Mouse (Mus musculus) left cerebral cortex, adult 9 months (tissue): ENCODE measurements at regions not wholly inside any gene's neighbourhood (a gene's known extent, or its start where the extent isn't known, plus 50 kb on each side); places are given as distances from the start of the nearest gene placed in this dataset.
"Not testable (repeated sequence)": the region's sequence is repeated elsewhere in the genome, so short reads cannot be mapped to it uniquely, and the experiment has no call there.

Source experiments
- DNase-seq, 2 experiments: peaks; one replicate each; pipeline ENCODE4 v3.0.0; 2022; ENCODE audit warnings: low spot score in 2 of 2

- DNase-seq: no peak
Observed at GRCm38 (mm10) chr8:126776605-126777469, 168.8 kb downstream of the Tomm20 start.

GRCm38 (mm10) chr8:126775334-126775733 lies 170.3 kb downstream of the Tomm20 start:
- DNase-seq: no peak

- DNase-seq: no peak
Observed at GRCm38 (mm10) chr8:126774816-126775215, 170.8 kb downstream of the Tomm20 start.

DNA sequence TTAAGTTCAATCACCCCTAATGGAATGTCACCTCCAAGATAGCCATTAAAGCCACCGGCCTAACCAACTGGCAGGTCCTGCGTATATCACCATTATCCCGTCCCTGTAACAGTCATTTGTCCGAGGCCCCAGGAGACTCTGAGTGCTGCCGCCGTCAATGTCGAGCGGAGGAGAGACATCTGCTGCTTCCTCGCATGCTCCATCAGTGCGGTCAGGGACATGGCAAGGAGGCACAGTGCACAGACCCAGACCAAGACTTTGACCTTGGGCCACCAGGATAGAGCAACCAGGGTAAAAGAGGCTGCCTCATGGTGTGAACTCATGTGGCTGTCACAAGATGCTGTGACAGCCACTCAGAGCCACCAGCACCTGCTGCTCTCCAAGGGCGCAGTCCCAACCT lies 172.9 kb downstream of the Tomm20 start:
- DNase-seq: no peak

- no peak for DNase-seq
Observed at GRCm38 (mm10) chr8:126772194-126772593, 173.4 kb downstream of the Tomm20 start.

DNA sequence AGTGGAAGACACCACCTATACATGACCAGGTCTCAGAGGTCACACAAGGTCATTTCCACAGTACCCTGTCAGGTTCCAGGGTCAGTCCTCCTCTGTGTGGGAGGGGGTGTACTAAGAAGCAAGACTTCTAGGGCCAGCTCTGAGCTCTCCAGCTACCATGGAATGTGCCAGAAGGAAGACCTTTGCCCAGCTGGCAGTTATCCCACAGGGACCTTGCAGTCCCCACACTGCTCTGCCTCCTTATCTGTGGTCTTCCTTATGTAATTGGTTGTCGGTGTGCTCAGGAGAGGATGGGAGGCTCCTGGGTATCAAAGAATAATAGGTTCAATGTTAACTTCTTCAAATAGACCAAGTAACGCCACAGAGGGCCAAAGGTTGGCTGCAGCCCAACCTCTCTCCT lies 175.3 kb downstream of the Tomm20 start:
- not testable (repeated sequence) for DNase-seq

GRCm38 (mm10) chr8:126768142-126768541 lies 174.4 kb upstream of the Irf2bp2 start:
- DNase-seq: no peak

DNA sequence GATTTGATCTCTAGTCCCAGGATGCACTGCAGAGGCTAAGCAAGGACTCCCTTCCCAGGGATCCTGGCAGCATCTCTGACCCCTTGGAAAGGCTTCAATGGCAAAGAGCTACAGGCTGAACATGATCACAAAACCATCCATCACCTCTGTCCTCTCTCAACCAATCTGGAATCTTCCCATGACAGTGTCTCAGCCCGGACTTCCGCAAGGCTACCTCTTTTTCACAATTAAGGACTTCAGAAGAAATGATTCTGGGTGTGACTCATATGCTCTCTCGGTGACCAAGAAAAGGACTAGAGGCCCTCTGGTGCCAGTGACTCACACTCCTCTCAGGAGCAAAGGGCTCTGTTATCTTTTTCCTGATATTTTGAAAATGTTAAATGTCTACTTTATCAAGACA lies 173.6 kb upstream of the Irf2bp2 start:
- DNase-seq: no peak

DNA sequence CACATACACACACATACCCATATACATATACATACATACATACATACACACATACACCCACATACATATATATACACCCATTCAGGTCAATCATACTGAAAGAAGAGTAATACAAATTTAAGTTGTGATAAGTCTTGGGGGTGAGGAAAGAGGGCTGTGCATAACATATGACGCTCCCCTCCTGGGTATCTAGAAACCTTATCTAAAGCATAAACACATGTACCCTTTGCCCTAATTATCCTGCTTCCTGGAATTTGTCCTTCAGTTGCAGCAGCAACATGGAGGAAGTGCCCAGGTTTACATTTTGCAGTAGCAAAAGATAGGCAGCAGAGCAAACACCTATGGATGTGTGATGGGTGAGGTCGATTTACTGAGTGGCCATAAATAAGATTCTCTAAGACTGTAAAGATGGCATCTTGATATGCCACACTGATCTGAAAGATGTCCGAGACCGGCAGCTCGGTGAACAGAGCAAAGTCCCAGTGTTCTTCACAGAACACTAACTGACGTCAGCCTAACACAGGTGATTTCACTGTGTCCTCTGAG lies 172.0 kb upstream of the Irf2bp2 start:
- no peak for DNase-seq

GRCm38 (mm10) chr8:126763600-126763999 lies 169.8 kb upstream of the Irf2bp2 start:
- DNase-seq: peak in 1 of 2 experiments; percentile 25

DNA sequence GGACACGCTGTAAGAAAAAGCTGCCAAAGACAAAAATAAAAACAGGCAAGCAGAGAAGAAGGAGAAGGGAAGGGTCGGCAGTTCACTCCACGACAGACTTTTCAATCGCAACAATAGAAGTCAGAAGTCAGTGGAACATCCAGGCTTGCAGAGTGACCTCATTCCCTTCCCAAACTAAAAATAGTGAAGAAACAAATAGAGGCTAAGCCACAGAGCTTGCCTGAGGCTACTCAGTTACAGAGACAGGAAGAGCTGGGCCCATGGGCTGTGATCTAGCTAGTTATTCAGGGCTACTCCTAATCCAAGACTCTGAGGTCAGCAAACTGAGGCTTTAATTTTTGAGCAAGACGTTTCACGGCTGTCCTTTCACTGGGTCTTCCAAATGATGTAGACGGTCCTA lies 165.9 kb upstream of the Irf2bp2 start:
- DNase-seq: no peak

DNA sequence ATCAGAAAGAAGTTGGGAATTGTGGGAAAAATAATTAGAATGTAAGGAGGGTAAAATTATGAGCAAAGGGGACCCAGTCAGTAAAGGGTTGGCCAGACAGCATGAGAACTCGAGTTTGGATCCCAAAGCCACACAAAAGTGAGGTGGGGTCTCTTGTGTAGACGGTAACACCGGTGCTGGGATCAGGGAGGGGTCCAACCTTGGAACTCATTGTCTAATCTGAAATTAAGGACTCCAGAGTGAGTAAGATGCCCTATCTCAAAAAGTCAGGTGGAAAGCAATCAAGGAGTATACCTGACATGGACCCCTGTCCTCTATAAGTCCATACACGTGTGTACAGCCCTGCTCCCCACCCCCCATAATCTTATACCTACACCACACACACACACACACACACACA lies 165.2 kb upstream of the Irf2bp2 start:
- DNase-seq: no peak

DNA sequence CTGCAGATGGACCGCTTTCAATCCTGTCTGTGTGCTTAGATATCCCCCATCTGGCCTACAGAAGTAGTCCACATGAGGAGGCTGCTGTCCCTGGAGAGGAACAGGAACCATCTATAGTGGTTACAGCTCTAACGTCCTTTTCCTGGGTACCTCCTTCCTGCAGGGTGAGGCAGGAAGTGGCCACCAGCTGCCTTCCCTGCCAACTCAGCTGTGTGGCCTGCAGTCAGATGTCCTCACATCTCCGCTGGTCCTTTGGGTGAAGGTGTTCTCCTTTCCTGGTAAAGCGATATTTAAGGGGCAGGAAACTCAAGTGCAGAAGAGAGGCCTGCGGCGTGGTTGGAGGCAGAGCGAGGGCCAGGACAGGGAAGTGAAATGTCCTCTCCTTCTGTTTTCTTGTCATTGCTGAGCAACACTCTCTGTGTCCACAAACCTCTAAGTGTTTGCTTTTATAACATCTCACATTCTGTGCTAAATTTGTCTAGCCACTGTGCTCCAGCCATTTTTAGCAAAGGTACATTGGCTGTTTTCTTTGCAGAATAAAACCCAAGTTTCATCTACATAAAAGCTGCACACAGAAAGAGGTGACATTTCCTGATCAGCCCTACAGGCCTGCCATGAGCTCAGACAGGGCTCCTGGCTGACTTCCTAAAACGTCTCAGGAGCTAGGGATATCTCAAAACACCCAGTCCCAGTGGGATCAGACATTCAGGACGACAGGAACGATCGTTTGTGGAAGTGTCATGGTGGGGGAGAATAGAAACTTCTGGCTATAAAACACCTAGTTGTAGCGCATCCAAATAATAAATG lies 164.4 kb upstream of the Irf2bp2 start:
- DNase-seq: peak in 1 of 2 experiments; percentile 60

- no peak for DNase-seq
Observed at GRCm38 (mm10) chr8:126756300-126757097, 162.7 kb upstream of the Irf2bp2 start.

DNA sequence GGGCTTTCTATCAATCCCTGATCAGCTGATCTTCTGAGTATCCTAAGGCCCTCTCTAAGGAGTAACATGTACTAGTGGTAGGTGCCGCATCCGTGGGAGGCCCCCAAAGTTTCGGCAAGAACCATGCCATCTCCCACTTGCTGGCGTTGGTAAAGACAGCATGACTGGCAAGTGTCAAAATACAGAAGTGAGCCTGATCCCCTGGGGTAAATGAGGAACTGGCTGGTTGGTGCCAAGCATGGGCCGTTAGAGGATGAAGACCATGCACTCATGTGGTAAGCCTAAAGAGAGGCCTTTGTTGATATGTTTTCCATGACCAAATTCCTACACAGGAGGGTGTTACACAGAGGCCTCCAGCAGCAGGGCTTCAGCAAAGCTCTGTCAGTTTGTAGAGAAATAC lies 161.9 kb upstream of the Irf2bp2 start:
- DNase-seq: peak in 1 of 2 experiments; percentile 17

- DNase-seq: no peak
Observed at GRCm38 (mm10) chr8:126754361-126754809, 160.6 kb upstream of the Irf2bp2 start.

DNA sequence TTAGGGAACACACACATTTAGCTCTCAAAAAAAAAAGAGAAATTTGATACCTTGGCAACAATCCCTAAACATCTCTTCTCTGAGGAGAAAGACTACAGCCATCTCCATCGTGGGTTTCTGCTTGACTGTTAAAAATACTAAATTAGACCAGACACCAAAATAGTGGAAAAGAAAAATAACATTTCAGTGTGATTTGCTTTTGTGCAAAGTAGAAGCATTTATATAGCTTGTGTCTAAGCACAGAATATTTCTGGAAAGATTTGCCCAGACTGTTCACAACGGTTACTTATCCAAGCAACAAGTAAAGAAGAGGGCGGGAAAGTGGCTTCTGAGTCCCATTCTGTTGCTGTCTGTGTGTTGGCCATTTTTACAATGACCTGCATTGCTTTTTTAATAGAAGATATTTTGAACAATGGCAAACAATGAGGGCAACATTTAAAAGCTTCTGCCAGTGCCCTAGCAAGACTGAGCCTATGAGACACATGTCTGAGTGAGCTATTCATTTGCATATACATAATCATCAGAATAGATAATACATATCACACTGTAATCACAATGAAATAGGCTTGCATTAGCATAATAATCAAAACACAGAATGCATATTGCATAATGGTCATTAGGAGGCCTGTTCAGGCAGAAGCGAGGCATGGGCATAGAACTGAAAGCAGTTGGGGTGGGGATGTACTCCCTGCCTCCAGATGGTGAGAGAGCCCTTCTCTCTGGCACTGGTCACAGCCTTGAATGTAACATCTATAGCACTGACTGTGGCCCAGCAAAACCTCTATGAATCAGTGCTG lies 159.5 kb upstream of the Irf2bp2 start:
- DNase-seq: no peak

DNA sequence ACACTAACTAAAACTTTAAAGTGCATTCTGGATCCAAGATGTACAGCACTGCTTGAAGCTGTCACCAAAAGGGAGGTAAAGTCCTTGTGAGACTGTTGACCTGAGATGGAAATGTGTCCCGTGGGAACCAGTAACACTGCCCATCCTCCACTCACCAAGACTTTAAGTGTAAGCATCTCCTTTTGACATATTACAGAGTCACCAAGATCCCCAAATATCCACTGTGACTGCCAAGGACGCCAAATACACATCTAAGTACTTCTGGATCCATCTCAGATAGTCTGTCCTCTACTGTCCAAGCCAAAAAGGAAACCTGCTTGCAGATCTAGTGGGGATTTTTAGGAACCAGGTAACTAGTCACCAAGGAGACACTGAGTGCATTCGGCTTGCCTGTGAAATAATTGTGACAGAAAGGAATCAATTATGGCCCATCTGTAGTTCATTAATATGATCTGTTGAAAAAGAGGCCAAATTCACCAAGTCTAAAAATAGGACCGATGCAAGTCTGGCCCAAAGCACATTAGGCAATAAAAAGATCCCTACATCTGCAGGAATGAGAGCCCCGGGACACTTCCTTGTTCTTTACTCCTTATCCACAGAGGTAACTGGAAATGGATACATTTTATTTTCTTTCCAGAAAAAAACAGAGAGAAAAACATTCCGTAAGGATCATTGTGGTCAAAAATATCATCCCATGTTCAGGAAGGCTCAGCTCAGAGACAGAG lies 157.8 kb upstream of the Irf2bp2 start:
- DNase-seq: no peak

- no peak for DNase-seq
Observed at GRCm38 (mm10) chr8:126745992-126746775, 152.4 kb upstream of the Irf2bp2 start.
